Mouse (Mus musculus) mesoderm, embryonic 11.5 days (tissue): Measurements from ENCODE around the gene Ttc3.
"Not testable (repeated sequence)": the region's sequence is repeated elsewhere in the genome, so short reads cannot be mapped to it uniquely, and the experiment has no call there.

Experiments
- DNase-seq: peaks from one replicate; pipeline ENCODE4 v3.0.0-alpha.2; 2012; ENCODE audit warnings: low read depth, low spot score

The Ttc3 gene

GRCm38 (mm10) chr16:94370173-94370914 lies at the start of gene Ttc3:
TSS of gene Ttc3 (plus strand) at chr16:94370618.
- DNase-seq: peak; percentile 98

GRCm38 (mm10) chr16:94323681-94324080 lies 46.7 kb upstream of the Ttc3 start:
- no peak for DNase-seq

- no peak for DNase-seq
Measured at GRCm38 (mm10) chr16:94326008-94326407, 44.4 kb upstream of the Ttc3 start.

- peak; percentile 50 for DNase-seq
Measured at GRCm38 (mm10) chr16:94327781-94328711, 42.4 kb upstream of the Ttc3 start, which contains the start of gene Ripply3. TSS of gene Ripply3 (plus strand) at chr16:94328420.

GRCm38 (mm10) chr16:94328881-94329867 lies 41.2 kb upstream of the Ttc3 start:
- peak; percentile 29 for DNase-seq

GRCm38 (mm10) chr16:94330429-94330828 lies 40.0 kb upstream of the Ttc3 start:
- DNase-seq: no peak

GRCm38 (mm10) chr16:94331233-94331885 lies 39.1 kb upstream of the Ttc3 start:
- no peak for DNase-seq

- DNase-seq: peak; percentile 52
Measured at GRCm38 (mm10) chr16:94331886-94332252, 38.5 kb upstream of the Ttc3 start.

- no peak for DNase-seq
Measured at GRCm38 (mm10) chr16:94335656-94336055, 34.8 kb upstream of the Ttc3 start.

- not testable (repeated sequence) for DNase-seq
Measured at GRCm38 (mm10) chr16:94339164-94340160, 31.0 kb upstream of the Ttc3 start.

GRCm38 (mm10) chr16:94345733-94346132 lies 24.7 kb upstream of the Ttc3 start:
- DNase-seq: no peak

GRCm38 (mm10) chr16:94347080-94347731 lies 23.2 kb upstream of the Ttc3 start:
- no peak for DNase-seq

- DNase-seq: no peak
Measured at GRCm38 (mm10) chr16:94348779-94349178, 21.6 kb upstream of the Ttc3 start.

- DNase-seq: no peak
Measured at GRCm38 (mm10) chr16:94349588-94350286, 20.7 kb upstream of the Ttc3 start.

GRCm38 (mm10) chr16:94350287-94350677 lies 20.1 kb upstream of the Ttc3 start:
- DNase-seq: no peak

- peak; percentile 34 for DNase-seq
Measured at GRCm38 (mm10) chr16:94354450-94354849, 16.0 kb upstream of the Ttc3 start.

- DNase-seq: no peak
Measured at GRCm38 (mm10) chr16:94356046-94356445, 14.4 kb upstream of the Ttc3 start.

GRCm38 (mm10) chr16:94356776-94357494 lies 13.5 kb upstream of the Ttc3 start:
- no peak for DNase-seq
